Mouse (Mus musculus) liver, embryonic 13.5 days (tissue): ENCODE measurements around the gene Vcp. TPM values are rescaled to one million over a fixed set of nuclear protein-coding genes. Genes with fewer than 3 reads are reported as not detected.

Source experiments
- ATAC-seq: fragments of 200-750 bp; cut with Nextera tagmentation; 2 replicates; pipeline ENCODE4 v1.8.0; 2017; ENCODE audit warnings: low read depth, mild to moderate bottlenecking, moderate number of reproducible peaks, moderate library complexity
- DNase-seq: peaks from one replicate; pipeline ENCODE4 v3.0.0; 2022
- H3K27ac ChIP-seq: fragments of 300-500 bp; sonication (generic); 2 replicates; pipeline ENCODE4 v1.5.1; 2015; ENCODE audit warnings: moderate library complexity, mild to moderate bottlenecking, inconsistent platforms
- H3K27me3 ChIP-seq: fragments of 300-500 bp; sonication (generic); 2 replicates; pipeline ENCODE4 v1.6.1; 2015; ENCODE audit warnings: mild to moderate bottlenecking, inconsistent platforms
- H3K36me3 ChIP-seq: fragments of 300-500 bp; sonication (generic); 2 replicates; pipeline ENCODE4 v1.6.1; 2015; ENCODE audit warnings: mild to moderate bottlenecking, inconsistent platforms
- H3K4me1 ChIP-seq: fragments of 300-500 bp; sonication (generic); replicated peaks from 2 replicates; pipeline ENCODE4 v1.6.1; 2015; ENCODE audit warnings: inconsistent platforms
- H3K4me2 ChIP-seq: fragments of 300-500 bp; sonication (generic); 2 replicates; pipeline ENCODE4 v1.6.1; 2015; ENCODE audit warnings: inconsistent platforms, mild to moderate bottlenecking, moderate library complexity
- H3K4me3 ChIP-seq: fragments of 300-500 bp; sonication (generic); replicated peaks from 2 replicates; pipeline ENCODE4 v1.5.1; 2015; ENCODE audit warnings: mild to moderate bottlenecking, inconsistent platforms
- H3K9ac ChIP-seq: fragments of 300-500 bp; sonication (generic); 2 replicates; pipeline ENCODE4 v1.6.1; 2015; ENCODE audit warnings: mild to moderate bottlenecking, inconsistent platforms
- H3K9me3 ChIP-seq: fragments of 300-500 bp; sonication (generic); replicated peaks from 2 replicates; pipeline ENCODE4 v1.6.1; 2016; ENCODE audit warnings: inconsistent platforms
- WGBS: fragments of 180-500 bp; shearing (Covaris S2); methylation state at CpG from one replicate; pipeline ENCODE4 v1.1.7; 2015; ENCODE audit not compliant: insufficient replicate concordance; 5-methylcytosine and 5-hydroxymethylcytosine counted together
- polyA plus RNA-seq: library from polyadenylated mRNA; unstranded; fragments of >200 nt; fragmentation: Nextera tagmentation; extraction: Ambion mirVana; gene quantifications from 2 replicates; pipeline ENCODE4 v1.2.1, GENCODE M21; 2015

The Vcp gene
- polyA plus RNA-seq, 1 experiment from 2014 or later, result 273 TPM

DNA sequence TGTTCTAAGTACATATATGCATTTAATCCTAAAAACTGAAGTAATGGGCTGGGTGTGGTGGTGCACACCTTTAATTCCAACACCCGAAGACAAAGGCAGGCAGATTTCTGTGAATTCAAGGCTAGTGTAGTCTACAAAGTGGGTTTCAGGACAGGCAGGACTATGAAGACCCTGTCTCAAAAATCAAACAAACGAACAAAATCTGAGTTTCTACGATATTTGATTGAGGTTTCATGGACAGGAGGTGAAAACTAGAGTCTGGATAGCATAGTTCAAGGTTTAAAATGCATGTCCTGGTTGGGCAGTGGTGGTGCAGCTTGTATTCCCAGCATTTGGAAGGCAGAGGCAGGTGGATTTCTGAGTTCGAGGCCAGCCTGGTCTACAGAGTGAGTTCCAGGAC lies 31.0 kb downstream of the Vcp start, which contains the start of gene 1700022I11Rik:
Gene 1700022I11Rik, plus strand, starts transcription at position 301 of the 400 bp plus-strand sequence.
- Histone ChIP-seq H3K9ac (no peak within 1 kb of the TSS), H3K4me3 (no peak within 1 kb of the TSS), H3K4me1 (peaks cover 4% of the 10 kb centered on the region; the same call in 1 of the 2 replicates), H3K27me3 (peaks cover 8% of the 10 kb centered on the region; the same call in 1 of the 2 replicates), H3K36me3 (no peaks in the 10 kb centered on the region), H3K27ac (no peak within 1 kb of the TSS), H3K4me2 (no peak within 1 kb of the TSS), H3K9me3 (no peaks in the 10 kb centered on the region)
- ATAC-seq (no peak), DNase-seq (no peak)
- WGBS, result 66% methylated on average over 4 of the region's 4 CpGs

- Histone ChIP-seq H3K9me3 (no peaks in the 10 kb centered on the region), H3K9ac (no peak overlapping the region), H3K4me1 (peaks cover 4% of the 10 kb centered on the region; the same call in 1 of the 2 replicates), H3K36me3 (no peaks in the 10 kb centered on the region), H3K4me2 (peak overlapping the region; percentile 26), H3K27ac (no peak overlapping the region), H3K27me3 (peaks cover 10% of the 10 kb centered on the region; the same call in 1 of the 2 replicates), H3K4me3 (no peak overlapping the region)
- DNase-seq (peak; percentile 29), ATAC-seq (no peak)
- WGBS, result 12% methylated on average over 12 of the region's 12 CpGs
Measured at GRCm38 (mm10) chr4:42965039-42965719, 35.1 kb downstream of the Vcp start.

GRCm38 (mm10) chr4:42963480-42963879 lies 36.8 kb downstream of the Vcp start:
- Histone ChIP-seq H3K4me1 (peaks cover 4% of the 10 kb centered on the region; the same call in 1 of the 2 replicates), H3K9me3 (no peaks in the 10 kb centered on the region), H3K27me3 (peaks cover 12% of the 10 kb centered on the region; the same call in 1 of the 2 replicates), H3K36me3 (no peaks in the 10 kb centered on the region), H3K27ac (no peak overlapping the region), H3K4me2 (no peak overlapping the region), H3K4me3 (no peak overlapping the region), H3K9ac (no peak overlapping the region)
- no peak for DNase-seq
- ATAC-seq, result no peak
- 86% methylated on average over 2 of the region's 2 CpGs for WGBS

GRCm38 (mm10) chr4:42961592-42961991 lies 38.7 kb downstream of the Vcp start:
- WGBS, result 20% methylated on average over 4 of the region's 4 CpGs
- Histone ChIP-seq H3K4me1 (peaks cover 4% of the 10 kb centered on the region; the same call in 1 of the 2 replicates), H3K36me3 (no peaks in the 10 kb centered on the region), H3K4me3 (no peak overlapping the region), H3K4me2 (no peak overlapping the region), H3K27me3 (peaks cover 12% of the 10 kb centered on the region; the same call in 1 of the 2 replicates), H3K9ac (no peak overlapping the region), H3K27ac (no peak overlapping the region), H3K9me3 (no peaks in the 10 kb centered on the region)
- no peak for ATAC-seq
- peak; percentile 40 for DNase-seq

GRCm38 (mm10) chr4:42959382-42959781 lies 40.9 kb downstream of the Vcp start:
- Histone ChIP-seq H3K9ac (no peak overlapping the region), H3K36me3 (no peaks in the 10 kb centered on the region), H3K27ac (no peak overlapping the region), H3K27me3 (peaks cover 8% of the 10 kb centered on the region; the same call in 1 of the 2 replicates), H3K4me3 (no peak overlapping the region), H3K4me1 (no peaks in the 10 kb centered on the region), H3K9me3 (no peaks in the 10 kb centered on the region), H3K4me2 (no peak overlapping the region)
- DNase-seq, result no peak
- ATAC-seq, result no peak
- WGBS, result 45% methylated on average over 4 of the region's 4 CpGs

DNA sequence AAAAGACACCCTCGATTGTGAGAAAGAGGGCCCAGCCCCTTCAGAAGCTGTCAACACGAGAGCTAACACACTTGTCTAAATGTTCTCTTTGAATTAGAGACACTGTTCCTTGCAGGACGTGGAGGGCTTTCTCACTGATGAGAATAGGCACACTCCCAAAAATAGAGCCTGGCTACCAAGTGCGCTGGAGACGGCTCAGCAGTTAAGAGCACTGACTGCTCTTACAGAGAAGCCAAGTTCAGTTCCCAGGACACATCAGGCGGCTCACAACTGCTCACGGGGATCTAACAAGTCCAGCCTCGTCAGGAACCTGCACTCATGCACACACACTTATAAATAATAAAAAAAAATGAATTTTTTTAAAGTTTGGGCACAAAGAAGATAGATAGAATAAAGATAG lies 41.4 kb downstream of the Vcp start:
- no peak for ATAC-seq
- H3K36me3 ChIP-seq, result no peaks in the 10 kb centered on the region
- 57% methylated on average over 8 of the region's 8 CpGs for WGBS
- H3K4me3 ChIP-seq, result no peak overlapping the region
- H3K27ac ChIP-seq, result no peak overlapping the region
- no peaks in the 10 kb centered on the region for H3K4me1 ChIP-seq
- H3K27me3 ChIP-seq, result 0 out of 2 replicates have a peak, but pooled peaks cover 5% of the 10 kb centered on the region
- H3K4me2 ChIP-seq, result no peak overlapping the region
- no peak for DNase-seq
- H3K9ac ChIP-seq, result no peak overlapping the region
- no peaks in the 10 kb centered on the region for H3K9me3 ChIP-seq

- no peaks in the 10 kb centered on the region for H3K4me1 ChIP-seq
- 71% methylated on average over 8 of the region's 8 CpGs for WGBS
- H3K4me3 ChIP-seq, result no peak overlapping the region
- H3K4me2 ChIP-seq, result no peak overlapping the region
- no peaks in the 10 kb centered on the region for H3K9me3 ChIP-seq
- DNase-seq (no peak), ATAC-seq (no peak)
- H3K27ac ChIP-seq, result no peak overlapping the region
- no peak overlapping the region for H3K9ac ChIP-seq
- no peaks in the 10 kb centered on the region for H3K36me3 ChIP-seq
- H3K27me3 ChIP-seq, result peaks cover 12% of the 10 kb centered on the region; the same call in 1 of the 2 replicates
Measured at GRCm38 (mm10) chr4:42957979-42958378, 42.3 kb downstream of the Vcp start.

- Histone ChIP-seq H3K36me3 (no peaks in the 10 kb centered on the region), H3K9me3 (no peaks in the 10 kb centered on the region), H3K4me3 (no peak overlapping the region), H3K27ac (no peak overlapping the region), H3K4me1 (no peaks in the 10 kb centered on the region), H3K9ac (no peak overlapping the region), H3K4me2 (no peak overlapping the region), H3K27me3 (peaks cover 18% of the 10 kb centered on the region; the same call in 1 of the 2 replicates)
- DNase-seq, result no peak
- WGBS, result 68% methylated on average over 11 of the region's 11 CpGs
- no peak for ATAC-seq
Measured at GRCm38 (mm10) chr4:42957306-42957705, 43.0 kb downstream of the Vcp start.

DNA sequence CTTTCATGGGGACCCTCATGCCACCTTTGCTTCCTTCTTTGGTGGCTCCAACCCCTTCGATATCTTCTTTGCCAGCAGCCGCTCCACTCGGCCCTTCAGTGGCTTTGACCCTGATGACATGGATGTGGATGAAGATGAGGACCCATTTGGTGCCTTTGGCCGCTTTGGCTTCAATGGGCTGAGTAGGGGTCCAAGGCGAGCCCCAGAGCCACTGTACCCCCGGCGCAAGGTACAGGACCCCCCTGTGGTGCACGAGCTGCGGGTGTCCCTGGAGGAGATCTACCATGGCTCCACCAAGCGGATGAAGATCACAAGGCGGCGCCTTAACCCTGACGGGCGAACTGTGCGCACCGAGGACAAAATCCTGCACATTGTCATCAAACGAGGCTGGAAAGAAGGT lies 43.7 kb downstream of the Vcp start:
- H3K4me1 ChIP-seq, result no peaks in the 10 kb centered on the region
- 76% methylated on average over 17 of the region's 17 CpGs for WGBS
- H3K9ac ChIP-seq, result no peak overlapping the region

DNA sequence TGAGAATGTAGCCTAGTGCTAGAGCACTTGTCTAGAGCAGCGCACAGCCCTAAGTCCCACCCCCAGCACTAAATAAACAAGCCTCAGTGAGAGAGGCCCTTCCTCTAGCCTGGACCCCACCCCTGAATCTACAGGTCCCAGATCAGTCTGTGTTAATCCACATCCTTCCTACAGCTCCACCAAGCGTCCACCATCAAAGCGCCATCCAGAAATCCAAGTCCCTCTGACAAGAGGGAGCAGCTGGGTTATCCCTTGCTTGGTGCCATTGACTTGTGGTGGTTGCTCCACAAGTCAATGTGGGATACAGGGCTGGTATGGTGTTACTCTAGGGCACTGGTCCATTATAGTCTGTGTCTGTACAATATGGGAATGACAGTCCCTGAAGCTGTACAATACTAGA lies 45.1 kb downstream of the Vcp start:
- ATAC-seq (no peak), DNase-seq (no peak)
- Histone ChIP-seq H3K9me3 (no peaks in the 10 kb centered on the region), H3K4me2 (no peak overlapping the region), H3K9ac (no peak overlapping the region), H3K4me1 (peaks cover 5% of the 10 kb centered on the region), H3K27me3 (peaks cover 33% of the 10 kb centered on the region), H3K27ac (no peak overlapping the region), H3K4me3 (no peak overlapping the region), H3K36me3 (no peaks in the 10 kb centered on the region)
- WGBS, result 73% methylated on average over 3 of the region's 3 CpGs

More for the DNA sequence above, 43.7 kb downstream of the Vcp start:
- H3K4me3 ChIP-seq, result no peak overlapping the region
- H3K9me3 ChIP-seq, result no peaks in the 10 kb centered on the region
- DNase-seq (no peak), ATAC-seq (no peak)
- H3K4me2 ChIP-seq, result no peak overlapping the region
- no peaks in the 10 kb centered on the region for H3K36me3 ChIP-seq
- peaks cover 22% of the 10 kb centered on the region for H3K27me3 ChIP-seq
- H3K27ac ChIP-seq, result no peak overlapping the region

DNA sequence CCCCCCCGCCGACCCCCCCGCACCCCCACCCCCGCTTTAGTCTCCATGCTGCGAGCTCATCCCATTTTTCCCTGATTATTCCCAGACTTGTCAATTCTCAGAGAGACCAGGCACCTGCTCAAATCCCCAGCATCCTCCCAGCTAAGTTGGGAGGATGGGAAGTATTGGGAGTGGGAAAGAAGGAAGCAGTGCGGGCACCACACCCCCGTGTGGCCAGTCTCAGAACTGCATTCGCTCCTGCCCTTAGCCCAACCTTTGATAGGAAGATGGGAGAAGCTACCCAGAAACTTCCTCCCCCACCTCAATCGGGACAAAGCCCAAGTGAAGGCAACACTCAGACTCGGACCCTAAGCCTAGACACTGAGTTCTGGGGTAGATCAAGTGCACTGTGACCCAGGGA lies 46.0 kb downstream of the Vcp start:
- peaks cover 14% of the 10 kb centered on the region for H3K4me1 ChIP-seq
- ATAC-seq (no peak), DNase-seq (peak; percentile 30)
- WGBS, result 9% methylated on average over 10 of the region's 10 CpGs
- peaks cover 41% of the 10 kb centered on the region for H3K27me3 ChIP-seq
- no peak overlapping the region for H3K4me3 ChIP-seq
- H3K36me3 ChIP-seq, result no peaks in the 10 kb centered on the region
- no peak overlapping the region for H3K4me2 ChIP-seq
- H3K9me3 ChIP-seq, result no peaks in the 10 kb centered on the region
- no peak overlapping the region for H3K27ac ChIP-seq
- no peak overlapping the region for H3K9ac ChIP-seq
